Mouse (Mus musculus): ENCODE measurements at regions not wholly inside any gene's neighbourhood (a gene's known extent, or its start where the extent isn't known, plus 50 kb on each side); places are given as distances from the start of the nearest gene placed in this dataset.

DNA sequence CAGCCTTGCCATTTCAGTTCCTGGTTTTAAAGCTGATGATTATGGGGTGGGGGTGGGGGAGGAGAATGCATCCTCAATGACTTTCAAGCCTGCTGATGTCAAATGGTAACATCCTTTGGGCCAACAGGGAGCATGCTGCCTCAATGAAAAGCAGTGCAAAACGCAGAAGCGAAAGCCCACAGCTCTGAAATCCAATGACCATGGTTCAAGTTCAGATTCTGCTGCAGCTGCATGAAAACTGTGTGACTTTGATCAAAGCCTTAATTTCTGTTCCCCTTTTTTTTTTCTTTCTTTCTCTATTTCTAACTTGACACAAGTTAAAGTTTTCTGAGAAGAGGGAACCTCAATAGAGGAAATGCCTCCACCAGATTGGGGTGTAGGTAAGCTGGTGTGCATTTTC is 350.4 kb downstream of the Mllt3 start:
- Histone ChIP-seq H3K9me3 (ENCODE audit: control insufficient read depth, low read length) (no peaks in the 10 kb centered on the region), H3K36me3 (ENCODE audit: control insufficient read depth, insufficient read depth, low read length) (no peaks in the 10 kb centered on the region), H3K27me3 (ENCODE audit: control insufficient read depth, insufficient read depth, low read length) (no peaks in the 10 kb centered on the region), H3K4me2 (replicated peaks; ENCODE audit: low read depth, low read length) (no peak overlapping the region), H3K4me3 (ENCODE audit: low read depth, low read length) (no peak overlapping the region), H3K27ac (ENCODE audit: low read depth, low read length) (no peak overlapping the region), H3K9ac (ENCODE audit: low read depth, low read length) (no peak overlapping the region), H3K4me1 (replicated peaks; ENCODE audit: control insufficient read depth, insufficient read depth, low read length) (no peaks in the 10 kb centered on the region)
- 84% methylated on average over 2 of the region's 2 CpGs for WGBS
- ATAC-seq (ENCODE audit: low FRiP score) (no peak), DNase-seq (ENCODE audit: low spot score) (no peak)

DNA sequence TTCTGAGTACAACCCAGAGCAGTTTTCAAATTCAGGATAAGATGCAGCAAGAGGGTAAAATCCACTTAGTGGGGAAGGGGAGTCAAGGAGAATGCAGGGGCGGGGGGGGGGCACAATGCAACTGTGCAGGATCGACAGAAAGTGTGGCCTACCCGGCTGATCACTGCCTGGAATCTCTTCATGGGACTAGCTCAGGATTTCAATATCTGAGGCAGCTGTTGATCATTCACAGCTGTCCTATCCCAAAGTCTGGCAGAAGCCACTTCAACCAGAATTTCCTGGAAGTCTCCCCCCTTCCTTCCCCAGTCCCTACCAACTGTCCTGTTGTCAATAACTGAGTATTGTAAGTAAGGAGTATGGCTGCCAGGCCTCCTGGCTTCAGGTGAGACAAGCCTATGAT is 362.1 kb downstream of the Mllt3 start:
- Histone ChIP-seq H3K4me2 (replicated peaks; ENCODE audit: low read depth, low read length) (no peak overlapping the region), H3K4me1 (replicated peaks; ENCODE audit: control insufficient read depth, insufficient read depth, low read length) (no peaks in the 10 kb centered on the region), H3K36me3 (ENCODE audit: control insufficient read depth, insufficient read depth, low read length) (no peaks in the 10 kb centered on the region), H3K27me3 (ENCODE audit: control insufficient read depth, insufficient read depth, low read length) (no peaks in the 10 kb centered on the region), H3K27ac (ENCODE audit: low read depth, low read length) (no peak overlapping the region), H3K9ac (ENCODE audit: low read depth, low read length) (no peak overlapping the region), H3K4me3 (ENCODE audit: low read depth, low read length) (no peak overlapping the region), H3K9me3 (ENCODE audit: control insufficient read depth, low read length) (no peaks in the 10 kb centered on the region)
- 67% methylated on average over 3 of the region's 3 CpGs for WGBS
- DNase-seq (ENCODE audit: low spot score) (no peak), ATAC-seq (ENCODE audit: low FRiP score) (no peak)

DNA sequence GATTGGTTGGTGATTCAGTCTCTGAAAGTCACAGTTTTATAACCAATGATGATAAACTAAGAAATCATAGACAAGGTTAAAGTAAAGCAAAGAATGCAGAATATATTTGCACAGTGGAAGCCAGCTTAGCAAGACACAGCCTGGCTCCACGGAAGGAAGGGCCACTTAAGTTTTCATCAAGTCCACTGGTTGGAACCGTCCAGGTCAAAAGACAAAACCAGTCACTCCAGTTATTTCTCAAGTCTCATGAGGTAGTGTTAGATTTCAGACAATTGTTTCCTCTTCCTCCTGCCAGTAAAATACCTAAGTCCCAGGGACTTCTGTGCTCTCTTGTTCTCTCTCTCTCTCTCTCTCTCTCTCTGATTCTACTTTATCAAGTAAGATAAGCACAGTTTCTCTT is 363.0 kb downstream of the Mllt3 start:
- Histone ChIP-seq H3K9ac (ENCODE audit: low read depth, low read length) (no peak overlapping the region), H3K36me3 (ENCODE audit: control insufficient read depth, insufficient read depth, low read length) (no peaks in the 10 kb centered on the region), H3K9me3 (ENCODE audit: control insufficient read depth, low read length) (no peaks in the 10 kb centered on the region), H3K27ac (ENCODE audit: low read depth, low read length) (no peak overlapping the region), H3K4me1 (replicated peaks; ENCODE audit: control insufficient read depth, insufficient read depth, low read length) (no peaks in the 10 kb centered on the region), H3K4me3 (ENCODE audit: low read depth, low read length) (no peak overlapping the region), H3K27me3 (ENCODE audit: control insufficient read depth, insufficient read depth, low read length) (no peaks in the 10 kb centered on the region), H3K4me2 (replicated peaks; ENCODE audit: low read depth, low read length) (no peak overlapping the region)
- DNase-seq (ENCODE audit: low spot score) (no peak), ATAC-seq (ENCODE audit: low FRiP score) (no peak)
- 66% methylated on average over 2 of the region's 2 CpGs for WGBS

DNA sequence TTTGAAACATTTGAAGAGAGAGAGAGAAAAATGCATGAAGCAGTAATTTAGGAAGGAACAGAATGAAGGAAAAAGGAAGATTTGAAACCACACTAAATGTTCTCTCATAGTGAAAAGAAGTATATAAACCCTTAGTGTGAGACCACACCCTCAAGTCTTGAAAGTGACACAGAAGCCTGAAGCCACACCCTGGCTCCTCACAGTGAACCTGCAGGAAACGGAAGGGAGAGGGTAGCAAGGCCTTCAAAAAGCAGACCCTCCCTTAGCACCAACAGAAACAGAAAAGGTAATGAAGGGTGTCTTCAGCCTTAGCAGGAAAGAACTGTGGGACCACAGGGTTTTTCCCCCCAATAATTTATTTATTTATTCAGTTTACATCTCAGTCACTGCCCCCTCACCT is 363.7 kb downstream of the Mllt3 start:
- ATAC-seq (ENCODE audit: low FRiP score) (no peak), DNase-seq (ENCODE audit: low spot score) (no peak)
- no peak overlapping the region for H3K4me3 ChIP-seq (ENCODE audit: low read depth, low read length)
- no peaks in the 10 kb centered on the region for H3K36me3 ChIP-seq (ENCODE audit: control insufficient read depth, insufficient read depth, low read length)
- H3K27ac ChIP-seq (ENCODE audit: low read depth, low read length): no peak overlapping the region
- no peaks in the 10 kb centered on the region for H3K4me1 ChIP-seq (replicated peaks; ENCODE audit: control insufficient read depth, insufficient read depth, low read length)
- no peaks in the 10 kb centered on the region for H3K27me3 ChIP-seq (ENCODE audit: control insufficient read depth, insufficient read depth, low read length)
- no peak overlapping the region for H3K4me2 ChIP-seq (replicated peaks; ENCODE audit: low read depth, low read length)
- H3K9me3 ChIP-seq (ENCODE audit: control insufficient read depth, low read length): no peaks in the 10 kb centered on the region
- no peak overlapping the region for H3K9ac ChIP-seq (ENCODE audit: low read depth, low read length)
- 24% methylated on average over 1 of the region's 1 CpGs for WGBS

DNA sequence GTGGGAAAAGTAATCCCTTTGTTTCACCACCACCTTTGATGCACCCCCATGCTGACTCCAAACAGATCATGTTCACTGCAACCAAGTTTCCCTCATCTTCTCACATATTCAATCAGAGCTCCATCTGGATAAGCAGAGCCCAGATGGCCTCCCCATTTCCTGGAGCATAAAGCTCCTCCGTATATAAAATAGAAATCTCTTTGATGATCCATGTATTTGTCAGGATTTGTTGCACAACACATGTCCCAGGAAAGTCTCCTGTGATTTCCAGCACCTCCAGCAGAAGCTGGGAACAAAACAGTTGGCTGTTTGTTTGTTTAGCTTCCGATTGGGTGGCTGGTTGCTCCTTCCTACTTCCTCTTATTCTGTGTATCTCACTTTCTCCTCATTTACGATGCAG is 364.9 kb downstream of the Mllt3 start:
- ATAC-seq (ENCODE audit: low FRiP score) (no peak), DNase-seq (ENCODE audit: low spot score) (no peak)
- no peaks in the 10 kb centered on the region for H3K36me3 ChIP-seq (ENCODE audit: control insufficient read depth, insufficient read depth, low read length)
- H3K9ac ChIP-seq (ENCODE audit: low read depth, low read length): no peak overlapping the region
- 49% methylated on average over 3 of the region's 3 CpGs for WGBS
- H3K4me1 ChIP-seq (replicated peaks; ENCODE audit: control insufficient read depth, insufficient read depth, low read length): no peaks in the 10 kb centered on the region
- H3K4me2 ChIP-seq (replicated peaks; ENCODE audit: low read depth, low read length): no peak overlapping the region
- H3K27me3 ChIP-seq (ENCODE audit: control insufficient read depth, insufficient read depth, low read length): no peaks in the 10 kb centered on the region
- H3K4me3 ChIP-seq (ENCODE audit: low read depth, low read length): no peak overlapping the region
- no peaks in the 10 kb centered on the region for H3K9me3 ChIP-seq (ENCODE audit: control insufficient read depth, low read length)
- H3K27ac ChIP-seq (ENCODE audit: low read depth, low read length): no peak overlapping the region

DNA sequence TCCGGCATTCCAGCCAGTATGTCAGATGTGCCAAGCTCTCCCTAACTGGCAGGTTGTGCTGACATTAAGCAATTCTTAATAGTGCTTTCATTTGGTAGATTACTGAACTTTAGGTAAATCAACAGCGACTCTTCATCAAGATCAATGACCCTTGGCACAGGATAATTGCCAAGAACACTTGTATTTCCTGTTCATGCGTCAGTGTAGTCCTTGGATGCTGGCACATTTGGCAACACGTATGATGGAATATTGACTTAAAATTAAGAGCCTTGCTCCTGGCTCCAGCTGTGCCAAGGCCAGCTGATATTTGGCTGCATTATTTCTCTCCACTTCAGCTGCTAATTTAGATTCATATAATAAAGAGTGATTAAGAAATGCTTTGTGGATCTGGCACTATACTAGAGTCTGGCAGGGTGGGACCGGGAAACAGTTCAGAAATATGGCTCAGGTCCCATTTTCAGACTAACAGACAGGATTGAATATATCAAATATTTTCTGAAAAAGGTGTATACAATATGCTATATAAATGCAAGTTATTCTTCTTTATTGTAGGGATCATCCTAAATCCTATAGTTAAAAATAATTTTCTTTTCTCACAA is 365.5 kb downstream of the Mllt3 start:
- Histone ChIP-seq H3K4me2 (replicated peaks; ENCODE audit: low read depth, low read length) (no peak overlapping the region), H3K9me3 (ENCODE audit: control insufficient read depth, low read length) (no peaks in the 10 kb centered on the region), H3K4me1 (replicated peaks; ENCODE audit: control insufficient read depth, insufficient read depth, low read length) (no peaks in the 10 kb centered on the region), H3K9ac (ENCODE audit: low read depth, low read length) (no peak overlapping the region), H3K27ac (ENCODE audit: low read depth, low read length) (no peak overlapping the region), H3K4me3 (ENCODE audit: low read depth, low read length) (no peak overlapping the region), H3K27me3 (ENCODE audit: control insufficient read depth, insufficient read depth, low read length) (no peaks in the 10 kb centered on the region), H3K36me3 (ENCODE audit: control insufficient read depth, insufficient read depth, low read length) (no peaks in the 10 kb centered on the region)
- 89% methylated on average over 5 of the region's 5 CpGs for WGBS
- ATAC-seq (ENCODE audit: low FRiP score) (no peak), DNase-seq (ENCODE audit: low spot score) (no peak)

DNA sequence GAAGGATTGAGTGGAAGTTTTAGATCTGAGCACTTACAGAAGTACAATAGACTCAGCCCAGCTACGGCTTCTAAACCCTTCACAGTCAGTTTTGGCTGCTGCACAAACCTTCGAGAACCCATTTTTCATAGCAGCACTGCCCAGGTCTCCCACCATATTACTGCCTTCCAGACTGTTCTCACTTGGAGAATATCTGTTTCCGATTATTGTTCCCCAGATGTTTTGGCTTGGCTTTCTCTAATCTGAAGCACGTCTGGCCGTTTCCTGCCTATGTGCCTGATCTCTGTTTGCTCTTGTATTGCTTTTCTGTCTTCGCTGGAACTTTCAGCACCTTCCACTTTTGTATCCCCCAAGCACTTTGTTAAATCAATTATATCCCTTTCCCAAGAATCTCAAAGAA is 368.0 kb downstream of the Mllt3 start:
- H3K27me3 ChIP-seq (ENCODE audit: control insufficient read depth, insufficient read depth, low read length): no peaks in the 10 kb centered on the region
- no peak overlapping the region for H3K9ac ChIP-seq (ENCODE audit: low read depth, low read length)
- no peak overlapping the region for H3K27ac ChIP-seq (ENCODE audit: low read depth, low read length)
- WGBS: 72% methylated on average over 6 of the region's 6 CpGs
- H3K4me3 ChIP-seq (ENCODE audit: low read depth, low read length): no peak overlapping the region
- no peaks in the 10 kb centered on the region for H3K36me3 ChIP-seq (ENCODE audit: control insufficient read depth, insufficient read depth, low read length)
- H3K4me1 ChIP-seq (replicated peaks; ENCODE audit: control insufficient read depth, insufficient read depth, low read length): no peaks in the 10 kb centered on the region
- H3K9me3 ChIP-seq (ENCODE audit: control insufficient read depth, low read length): no peaks in the 10 kb centered on the region
- H3K4me2 ChIP-seq (replicated peaks; ENCODE audit: low read depth, low read length): no peak overlapping the region
- no peak for ATAC-seq (ENCODE audit: low FRiP score)
- DNase-seq (ENCODE audit: low spot score): no peak

DNA sequence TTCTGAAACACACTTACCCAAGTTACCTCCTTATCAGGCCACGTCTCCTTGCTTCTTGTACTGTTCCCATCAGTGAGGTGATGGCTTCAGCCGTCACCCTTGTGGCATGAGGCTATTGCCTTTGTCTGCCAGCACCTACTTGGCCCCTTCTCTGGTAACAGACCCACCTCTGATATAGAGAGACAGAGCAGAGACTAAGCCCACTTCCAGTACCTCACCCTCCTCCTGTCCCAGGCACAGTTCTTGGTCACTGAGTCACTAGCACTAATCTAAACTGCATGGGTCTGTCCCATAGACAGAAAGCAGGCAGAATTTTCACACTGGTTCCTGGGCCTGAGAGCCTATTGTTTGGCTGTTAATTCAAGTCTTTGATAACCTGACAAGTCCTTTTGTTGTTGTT is 370.3 kb downstream of the Mllt3 start:
- H3K36me3 ChIP-seq (ENCODE audit: control insufficient read depth, insufficient read depth, low read length): no peaks in the 10 kb centered on the region
- H3K27me3 ChIP-seq (ENCODE audit: control insufficient read depth, insufficient read depth, low read length): no peaks in the 10 kb centered on the region
- H3K4me2 ChIP-seq (replicated peaks; ENCODE audit: low read depth, low read length): no peak overlapping the region
- H3K4me3 ChIP-seq (ENCODE audit: low read depth, low read length): no peak overlapping the region
- no peak overlapping the region for H3K9ac ChIP-seq (ENCODE audit: low read depth, low read length)
- H3K4me1 ChIP-seq (replicated peaks; ENCODE audit: control insufficient read depth, insufficient read depth, low read length): no peaks in the 10 kb centered on the region
- DNase-seq (ENCODE audit: low spot score) (no peak), ATAC-seq (ENCODE audit: low FRiP score) (no peak)
- H3K27ac ChIP-seq (ENCODE audit: low read depth, low read length): no peak overlapping the region
- 65% methylated on average over 2 of the region's 2 CpGs for WGBS
- no peaks in the 10 kb centered on the region for H3K9me3 ChIP-seq (ENCODE audit: control insufficient read depth, low read length)

DNA sequence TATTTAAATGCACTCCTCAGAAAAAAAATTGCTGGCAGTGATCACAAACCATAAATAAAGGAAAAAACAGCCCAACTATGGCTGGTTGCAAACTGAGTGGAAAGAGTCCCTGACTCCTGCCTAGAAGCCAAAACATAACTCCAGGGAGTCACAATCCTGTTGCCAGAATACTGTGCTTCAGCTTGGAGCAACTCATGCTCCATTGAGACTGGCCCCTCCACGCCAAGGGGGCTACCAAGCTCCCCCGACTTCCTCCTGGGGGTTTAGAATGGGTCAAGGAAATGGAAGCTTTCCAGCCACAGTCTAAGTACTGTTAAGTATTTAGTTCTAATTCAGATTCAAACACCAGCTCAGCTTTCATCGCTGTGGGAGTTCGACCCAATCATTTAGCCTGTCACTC is 374.8 kb downstream of the Mllt3 start:
- no peak overlapping the region for H3K27ac ChIP-seq (ENCODE audit: low read depth, low read length)
- 42% methylated on average over 4 of the region's 4 CpGs for WGBS
- ATAC-seq (ENCODE audit: low FRiP score): no peak

More for the DNA sequence above, 374.8 kb downstream of the Mllt3 start:
- no peaks in the 10 kb centered on the region for H3K9me3 ChIP-seq (ENCODE audit: control insufficient read depth, low read length)
- H3K27me3 ChIP-seq (ENCODE audit: control insufficient read depth, insufficient read depth, low read length): no peaks in the 10 kb centered on the region
- H3K4me2 ChIP-seq (replicated peaks; ENCODE audit: low read depth, low read length): no peak overlapping the region
- H3K9ac ChIP-seq (ENCODE audit: low read depth, low read length): no peak overlapping the region
- H3K36me3 ChIP-seq (ENCODE audit: control insufficient read depth, insufficient read depth, low read length): no peaks in the 10 kb centered on the region
- H3K4me1 ChIP-seq (replicated peaks; ENCODE audit: control insufficient read depth, insufficient read depth, low read length): no peaks in the 10 kb centered on the region
- DNase-seq (ENCODE audit: low spot score): no peak
- no peak overlapping the region for H3K4me3 ChIP-seq (ENCODE audit: low read depth, low read length)
